Mouse (Mus musculus): ENCODE measurements around the gene Pnma3. TPM values are rescaled to one million over a fixed set of nuclear protein-coding genes. Genes with fewer than 3 reads are reported as not detected.

The Pnma3 gene
- polyA plus RNA-seq, 1 experiment from 2014 or later = not detected

Other genes with a start within 250 kb of the Pnma3 start
- gene Gabrq, start 239.6 kb upstream of the Pnma3 start, polyA plus RNA-seq (2021) = not detected
- gene Cetn2, start 146.4 kb upstream of the Pnma3 start, polyA plus RNA-seq (2021) = 134 TPM
- gene Nsdhl, start 146.2 kb upstream of the Pnma3 start, polyA plus RNA-seq (2021) = 26.1 TPM
- 15.8 TPM for gene Zfp185, start 77.4 kb upstream of the Pnma3 start, polyA plus RNA-seq (2021)
- gene Pnma5, start 27.7 kb upstream of the Pnma3 start, polyA plus RNA-seq (2021) = not detected
- gene Xlr4a, start 17.7 kb downstream of the Pnma3 start, polyA plus RNA-seq (2021) = not detected
- not detected for gene Xlr3a, start 32.3 kb downstream of the Pnma3 start, polyA plus RNA-seq (2021)
- gene Gm14685, start 52.3 kb downstream of the Pnma3 start, polyA plus RNA-seq (2021) = not detected
- gene Xlr5b, start 84.0 kb downstream of the Pnma3 start, polyA plus RNA-seq (2021) = not detected
- not detected for gene DXBay18, start 84.7 kb downstream of the Pnma3 start, polyA plus RNA-seq (2021)
- gene Spin2d, start 112.2 kb downstream of the Pnma3 start, polyA plus RNA-seq (2021) = not detected
- gene Xlr3b, start 127.4 kb downstream of the Pnma3 start, polyA plus RNA-seq (2021) = not detected
- gene Xlr4b, start 149.5 kb downstream of the Pnma3 start, polyA plus RNA-seq (2021) = not detected
- 4.5 TPM for gene F8a, start 163.5 kb downstream of the Pnma3 start, polyA plus RNA-seq (2021)
- gene Xlr4c, start 178.3 kb downstream of the Pnma3 start, polyA plus RNA-seq (2021) = not detected
- gene Xlr3c, start 200.6 kb downstream of the Pnma3 start, polyA plus RNA-seq (2021) = not detected
- not detected for gene Xlr5a, start 228.2 kb downstream of the Pnma3 start, polyA plus RNA-seq (2021)
- not detected for gene Xlr5c, start 228.2 kb downstream of the Pnma3 start, polyA plus RNA-seq (2021)